Mouse (Mus musculus) brown adipose tissue, adult 24 weeks (tissue): ENCODE results near the gene Btbd2. TPM values are rescaled to one million over a fixed set of nuclear protein-coding genes. Genes with fewer than 3 reads are reported as not detected.
A peak's percentile ranks its signal among the peaks of the same experiment; 100 is the strongest.

Source experiments
- H3K27ac ChIP-seq: fragments of 200-500 bp; replicated peaks from 2 replicates; pipeline ENCODE4 v1.5.1; 2012; ENCODE audit warnings: low read depth, mild to moderate bottlenecking, low read length
- H3K4me1 ChIP-seq: fragments of 200-500 bp; 2 replicates; pipeline ENCODE4 v1.6.1; 2012; ENCODE audit warnings: low read length, mixed read lengths; ENCODE audit not compliant: control insufficient read depth, insufficient read depth, insufficient read length
- H3K4me3 ChIP-seq: fragments of 200-500 bp; 2 replicates; pipeline ENCODE4 v1.5.1; 2012; ENCODE audit warnings: low read depth, mild to moderate bottlenecking, low read length, moderate library complexity; ENCODE audit not compliant: insufficient read depth
- polyA plus RNA-seq: library from polyadenylated mRNA; stranded (reverse); fragments of >200 nt; gene quantifications from 2 replicates; pipeline ENCODE4 v1.2.4, GENCODE M21; 2012; ENCODE audit not compliant: missing spikeins, insufficient read depth, insufficient read length

The Btbd2 gene
- polyA plus RNA-seq, 1 experiment = 20.6 TPM

DNA sequence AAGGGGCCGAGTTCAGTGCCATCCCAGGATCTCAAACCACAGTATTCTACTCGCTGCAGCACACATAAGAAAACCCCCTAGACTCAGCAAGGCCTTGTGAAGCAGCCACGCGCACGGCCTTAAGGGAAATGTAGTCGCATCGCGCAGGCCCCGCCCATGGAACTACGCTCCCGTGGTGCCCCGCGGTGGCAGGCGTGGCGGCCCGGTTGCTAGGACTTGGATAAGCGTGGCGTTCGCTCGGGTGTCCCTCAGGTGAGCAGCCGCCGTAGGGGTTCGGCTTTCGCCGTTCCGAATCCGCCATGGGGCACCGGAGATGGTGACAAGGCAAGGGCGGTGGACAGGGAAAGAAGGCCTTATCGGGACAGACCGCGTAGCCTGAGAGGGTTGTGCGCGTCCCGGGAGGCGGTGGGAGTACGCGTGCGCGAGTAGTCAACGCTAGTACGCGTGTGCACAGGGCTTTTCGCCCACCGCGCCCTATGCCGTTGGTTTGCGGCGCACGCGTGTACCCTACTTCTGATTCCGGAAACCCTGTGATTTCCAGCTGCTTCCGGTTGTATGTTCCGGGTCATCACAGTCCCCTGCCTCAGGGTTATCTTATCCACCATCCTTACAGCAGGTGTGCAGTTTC, 54.1 kb downstream of the Btbd2 start, which contains the start of the genes Scamp4 and Adat3:
Scamp4 (plus strand) TSS at position 175 of the 628 bp plus-strand sequence.
Adat3 (plus strand) TSS at position 183 of the 628 bp plus-strand sequence.
- Histone ChIP-seq H3K4me1 (peaks cover 6% of the 10 kb centered on the region), H3K4me3 (peak within 1 kb of the TSS; percentile 92), H3K27ac (peak within 1 kb of the TSS; percentile 82)

DNA sequence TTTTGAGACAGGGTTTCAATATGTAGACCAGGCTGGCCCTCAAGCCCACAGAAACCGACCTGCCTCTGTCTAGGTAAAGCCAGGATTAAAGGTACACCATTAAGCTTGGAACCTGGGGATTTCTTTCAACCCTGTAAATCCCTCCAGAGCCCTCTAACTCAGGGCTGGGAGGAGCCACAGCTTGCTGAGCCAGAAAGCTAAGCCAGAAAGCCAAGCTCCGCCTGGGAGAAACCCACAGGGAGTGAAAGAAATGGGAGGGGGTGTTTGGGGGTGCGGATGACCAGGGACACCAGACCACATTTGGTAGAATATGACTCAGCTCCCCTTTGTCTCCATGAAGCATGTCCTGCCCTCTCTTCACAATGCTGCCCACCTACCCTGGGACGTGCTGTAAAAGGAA, 60.6 kb downstream of the Btbd2 start:
- H3K4me3 ChIP-seq = no peak overlapping the region
- H3K27ac ChIP-seq = no peak overlapping the region
- no peaks in the 10 kb centered on the region for H3K4me1 ChIP-seq

Other genes starting within 250 kb of the Btbd2 start
- 11.4 and 15.1 TPM in 2 replicates for gene Tcf3, start 223.4 kb downstream of the Btbd2 start, polyA plus RNA-seq
- not detected in 2 replicates for gene Onecut3, start 162.2 kb downstream of the Btbd2 start, polyA plus RNA-seq
- not detected in 2 replicates for gene Atp8b3, start 117.9 kb downstream of the Btbd2 start, polyA plus RNA-seq
- 10.8 and 13.8 TPM in 2 replicates for gene Rexo1, start 95.5 kb downstream of the Btbd2 start, polyA plus RNA-seq
- 4.1 and 4.2 TPM in 2 replicates for gene Klf16, start 79.8 kb downstream of the Btbd2 start, polyA plus RNA-seq
- gene Abhd17a, start 66.7 kb downstream of the Btbd2 start, polyA plus RNA-seq = 76.3 and 81.6 TPM in 2 replicates
- gene Scamp4, start 54.2 kb downstream of the Btbd2 start, polyA plus RNA-seq = 14.6 and 16.2 TPM in 2 replicates
- gene Adat3, start 54.2 kb downstream of the Btbd2 start, polyA plus RNA-seq = 1.0 TPM in 1 of 2 replicates, not detected in the other
- 0.67 and 0.75 TPM in 2 replicates for gene Gm49322, start 51.0 kb downstream of the Btbd2 start, polyA plus RNA-seq
- gene Csnk1g2, start 34.2 kb downstream of the Btbd2 start, polyA plus RNA-seq = 50.9 and 67.7 TPM in 2 replicates
- gene Mknk2, start 21.0 kb upstream of the Btbd2 start, polyA plus RNA-seq = 313 and 519 TPM in 2 replicates
- gene Mob3a, start 44.9 kb upstream of the Btbd2 start, polyA plus RNA-seq = 5.2 and 12.0 TPM in 2 replicates
- gene Izumo4, start 45.1 kb upstream of the Btbd2 start, polyA plus RNA-seq = 2.5 and 5.0 TPM in 2 replicates
- gene Ap3d1, start 85.2 kb upstream of the Btbd2 start, polyA plus RNA-seq = 35.0 and 40.9 TPM in 2 replicates
- gene Dot1l, start 98.1 kb upstream of the Btbd2 start, polyA plus RNA-seq = 11.5 and 15.8 TPM in 2 replicates
- 12.1 and 15.3 TPM in 2 replicates for gene Sf3a2, start 141.1 kb upstream of the Btbd2 start, polyA plus RNA-seq
- gene Plekhj1, start 141.6 kb upstream of the Btbd2 start, polyA plus RNA-seq = 30.2 and 40.5 TPM in 2 replicates
- not detected in 2 replicates for gene Amh, start 148.2 kb upstream of the Btbd2 start, polyA plus RNA-seq
- 2.4 and 4.9 TPM in 2 replicates for gene Jsrp1, start 156.4 kb upstream of the Btbd2 start, polyA plus RNA-seq
- gene Oaz1, start 169.6 kb upstream of the Btbd2 start, polyA plus RNA-seq = 447 and 892 TPM in 2 replicates
- not detected in 2 replicates for gene Lingo3, start 187.0 kb upstream of the Btbd2 start, polyA plus RNA-seq
- gene Lsm7, start 198.1 kb upstream of the Btbd2 start, polyA plus RNA-seq = 55.6 and 61.3 TPM in 2 replicates
- 8.7 and 14.0 TPM in 2 replicates for gene Sppl2b, start 198.2 kb upstream of the Btbd2 start, polyA plus RNA-seq
- not detected in 2 replicates for gene Tmprss9, start 214.8 kb upstream of the Btbd2 start, polyA plus RNA-seq
- 319 and 342 TPM in 2 replicates for gene Timm13, start 243.9 kb upstream of the Btbd2 start, polyA plus RNA-seq